Comparison of ENCODE assay signal across 29 mouse cellular contexts in the genomic region with DNA sequence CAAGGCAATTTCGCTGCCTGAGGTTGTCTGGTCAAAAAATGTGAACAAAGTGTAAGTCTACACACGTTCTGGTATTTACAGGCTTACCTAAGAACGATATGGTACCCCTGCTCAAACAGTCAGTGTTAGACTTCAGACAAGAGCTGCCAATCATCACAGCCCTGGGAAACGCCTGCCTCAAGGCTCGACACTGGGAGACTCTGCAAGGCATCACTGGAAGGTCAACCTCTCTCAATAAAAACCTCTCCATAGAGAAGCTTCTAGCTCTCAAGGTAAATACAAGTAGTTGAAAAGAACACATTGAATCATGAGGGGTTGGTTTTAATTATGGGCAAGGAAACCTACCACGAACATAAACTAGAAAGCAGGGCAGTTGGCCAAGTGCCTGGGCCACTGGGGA. TPM values are rescaled to one million over a fixed set of nuclear protein-coding genes. Genes with fewer than 3 reads are reported as not detected.
"Had no signal": no experiment of that assay in that cellular context is flagged by ENCODE, and none has a peak within 500 bp of the region (broad histone marks: within the 10 kb centered on the region; RNA-seq: fewer than 3 reads in every experiment).

No protein-coding gene starts in this region.

- H3K9me3 ChIP-seq: heart, embryonic 10.5 days; heart, embryonic 12.5 days; hindbrain, embryonic 10.5 days; hindbrain, embryonic 12.5 days; kidney, embryonic 15.5 days; limb, embryonic 13.5 days; limb, embryonic 15.5 days; liver, embryonic 12.5 days had no signal

- H3K4me3 ChIP-seq: gastrocnemius, adult 2 months; heart, embryonic 10.5 days; heart, embryonic 12.5 days; hindbrain, embryonic 10.5 days; hindbrain, embryonic 12.5 days; kidney, embryonic 15.5 days; limb, embryonic 13.5 days; limb, embryonic 15.5 days; liver, embryonic 12.5 days had no signal

- H3K27me3 ChIP-seq: heart, embryonic 12.5 days; hindbrain, embryonic 12.5 days; kidney, embryonic 15.5 days; liver, embryonic 12.5 days had no signal

- H3K4me2 ChIP-seq: heart, embryonic 12.5 days; hindbrain, embryonic 12.5 days; hindbrain, embryonic 14.5 days; kidney, embryonic 15.5 days; limb, embryonic 13.5 days; limb, embryonic 15.5 days; liver, embryonic 12.5 days had no signal

- DNase-seq: gastrocnemius, adult 2 months; gastrocnemius, postnatal 10 days; gastrocnemius, postnatal 25 days; heart, postnatal 14 days; heart, postnatal 36 days; kidney, adult 11 months; kidney, adult 2 months; kidney, adult 9 months; kidney, postnatal 14 days; kidney, postnatal 36 days; layer of hippocampus, adult 9-11 months; layer of hippocampus, postnatal 36 days; left cerebral cortex, postnatal 4 days had no signal

- H3K27ac ChIP-seq: gastrocnemius, adult 2 months; heart, embryonic 10.5 days; hindbrain, embryonic 10.5 days; hindbrain, embryonic 12.5 days; hindbrain, embryonic 14.5 days; kidney, embryonic 15.5 days; kidney, postnatal 0 days; limb, embryonic 13.5 days; limb, embryonic 15.5 days; liver, embryonic 12.5 days; liver, embryonic 14.5 days had no signal

- H3K4me1 ChIP-seq: hindbrain, embryonic 10.5 days; hindbrain, embryonic 12.5 days; limb, embryonic 15.5 days; liver, embryonic 12.5 days had no signal

- H3K9ac ChIP-seq: heart, embryonic 12.5 days; hindbrain, embryonic 12.5 days; hindbrain, embryonic 14.5 days; kidney, embryonic 15.5 days; limb, embryonic 13.5 days; limb, embryonic 15.5 days; liver, embryonic 12.5 days; liver, embryonic 14.5 days had no signal

- H3K36me3 ChIP-seq: heart, embryonic 10.5 days; heart, embryonic 12.5 days; hindbrain, embryonic 10.5 days; hindbrain, embryonic 12.5 days; kidney, embryonic 15.5 days; limb, embryonic 13.5 days; limb, embryonic 15.5 days; liver, embryonic 12.5 days had no signal

- ATAC-seq: hindbrain, embryonic 16.5 days; inflammation-experienced regulatory T-cells, adult 6 months; intestine, embryonic 16.5 days; liver, embryonic 12.5 days had no signal

RNA-seq across cellular contexts. Expression of gene Dnah14, which starts 51.9 kb away (rescaled TPM):
- total RNA-seq: gastrocnemius, adult 2 months; heart, adult 8-10 months; heart, postnatal 36 days; liver, adult 2 months had no signal
- polyA plus RNA-seq: kidney, adult 2 months; liver, adult 2 months had no signal
